Mouse (Mus musculus) bone marrow macrophage, adult 2 months (primary cell): ENCODE results near the gene Prdm10.

ENCODE experiments used
- CTCF ChIP-seq: IDR thresholded peaks from 2 replicates; pipeline ENCODE4 v1.5.1; 2012; ENCODE audit warnings: low read depth, mild to moderate bottlenecking, low read length, moderate library complexity
- POLR2A ChIP-seq: IDR thresholded peaks from 2 replicates; pipeline ENCODE4 v1.6.1; 2012; ENCODE audit warnings: mild to moderate bottlenecking, low read depth, low read length, borderline replicate concordance

DNA sequence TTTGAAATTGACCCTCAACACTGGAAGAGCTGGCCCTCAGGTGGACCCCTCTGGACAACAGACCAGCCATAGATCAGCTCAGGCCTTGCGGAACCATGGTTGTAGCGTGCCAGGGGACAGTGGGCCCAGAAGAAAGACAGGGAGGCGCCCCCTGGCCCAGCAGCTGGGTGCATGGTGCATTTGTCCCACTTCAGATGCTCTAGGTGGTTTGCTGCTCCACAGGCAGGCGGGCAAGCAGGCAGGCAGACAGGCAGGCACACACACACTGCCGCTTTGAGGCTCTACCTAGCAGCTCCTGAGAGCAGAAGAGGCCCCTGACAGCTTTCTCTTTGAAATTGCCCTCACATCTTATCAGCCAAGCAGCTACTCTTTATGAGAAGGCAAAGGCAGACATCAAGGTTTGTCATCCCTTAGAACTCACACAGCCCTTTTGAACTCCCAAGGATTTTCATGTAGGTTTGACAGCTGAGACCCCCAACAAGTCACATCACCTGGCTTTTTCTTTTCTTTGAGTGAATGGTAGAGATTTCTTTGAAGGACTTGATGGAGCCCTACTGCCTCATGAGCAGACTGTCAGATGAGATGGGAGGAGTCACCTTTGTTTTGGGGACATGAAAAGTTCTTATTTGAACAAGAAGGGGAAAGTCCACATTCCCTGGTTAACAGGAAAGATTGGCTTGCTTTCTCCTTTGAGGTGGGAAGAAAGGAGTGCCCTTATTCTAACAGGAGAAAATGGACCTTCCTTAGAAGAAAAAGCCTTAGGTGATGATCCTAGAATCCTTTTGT is 21.4 kb downstream of the Prdm10 start:
- no peak for TF ChIP-seq CTCF
- no peak for TF ChIP-seq POLR2A
